Mouse (Mus musculus) E14TG2a.4 (cell line): ENCODE results near the gene Kirrel3.

Experiments
- H3K27me3 ChIP-seq: 2 replicates; pipeline ENCODE4 v1.6.1; 2014; ENCODE audit warnings: low read length, control low read depth; ENCODE audit not compliant: insufficient read depth
- H3K36me3 ChIP-seq: 2 replicates; pipeline ENCODE4 v1.6.1; 2014; ENCODE audit warnings: low read length, control low read depth; ENCODE audit not compliant: insufficient read depth
- H3K4me1 ChIP-seq: replicated peaks from 2 replicates; pipeline ENCODE4 v1.6.1; 2014; ENCODE audit warnings: low read depth, low read length, control low read depth
- H3K4me3 ChIP-seq: replicated peaks from 2 replicates; pipeline ENCODE4 v1.5.1; 2014; ENCODE audit warnings: mild to moderate bottlenecking, low read length
- H3K9me3 ChIP-seq: 2 replicates; pipeline ENCODE4 v1.6.1; 2014; ENCODE audit warnings: low read length, control low read depth
- CTCF ChIP-seq: conservative IDR thresholded peaks from 2 replicates; pipeline ENCODE4 v1.5.1; 2014; ENCODE audit warnings: low read length
- NANOG ChIP-seq: IDR thresholded peaks from 2 replicates; pipeline ENCODE4 v1.6.1; 2014; ENCODE audit warnings: borderline replicate concordance, low read length, mixed read lengths
- POU5F1 ChIP-seq: IDR thresholded peaks from 2 replicates; pipeline ENCODE4 v1.6.1; 2014; ENCODE audit warnings: low read length, borderline replicate concordance

The Kirrel3 gene

GRCm38 (mm10) chr9:34905164-34905563, 419.5 kb downstream of the Kirrel3 start:
- peaks cover 18% of the 10 kb centered on the region for H3K27me3 ChIP-seq
- H3K4me3 ChIP-seq = no peak overlapping the region
- H3K9me3 ChIP-seq = no peaks in the 10 kb centered on the region
- no peaks in the 10 kb centered on the region for H3K36me3 ChIP-seq
- TF ChIP-seq NANOG (no peak), CTCF (no peak), POU5F1 (no peak)
- no peaks in the 10 kb centered on the region for H3K4me1 ChIP-seq

GRCm38 (mm10) chr9:34908040-34908439, 422.3 kb downstream of the Kirrel3 start:
- Histone ChIP-seq H3K4me3 (no peak overlapping the region), H3K4me1 (no peaks in the 10 kb centered on the region), H3K27me3 (peaks cover 5% of the 10 kb centered on the region), H3K9me3 (no peaks in the 10 kb centered on the region), H3K36me3 (no peaks in the 10 kb centered on the region)
- no peak for TF ChIP-seq NANOG
- no peak for TF ChIP-seq POU5F1
- no peak for TF ChIP-seq CTCF

GRCm38 (mm10) chr9:34911838-34912237, 426.1 kb downstream of the Kirrel3 start:
- no peak overlapping the region for H3K4me3 ChIP-seq
- H3K4me1 ChIP-seq = no peaks in the 10 kb centered on the region
- H3K27me3 ChIP-seq = no peaks in the 10 kb centered on the region
- no peaks in the 10 kb centered on the region for H3K9me3 ChIP-seq
- no peak for TF ChIP-seq NANOG
- no peak for TF ChIP-seq POU5F1
- TF ChIP-seq CTCF = no peak
- H3K36me3 ChIP-seq = no peaks in the 10 kb centered on the region

- no peaks in the 10 kb centered on the region for H3K27me3 ChIP-seq
Measured at GRCm38 (mm10) chr9:34912273-34912972, 426.7 kb downstream of the Kirrel3 start.

GRCm38 (mm10) chr9:34912996-34913395, 427.3 kb downstream of the Kirrel3 start:
- Histone ChIP-seq H3K9me3 (no peaks in the 10 kb centered on the region), H3K4me3 (no peak overlapping the region), H3K4me1 (no peaks in the 10 kb centered on the region), H3K36me3 (no peaks in the 10 kb centered on the region), H3K27me3 (no peaks in the 10 kb centered on the region)
- no peak for TF ChIP-seq NANOG
- no peak for TF ChIP-seq CTCF
- no peak for TF ChIP-seq POU5F1

More at GRCm38 (mm10) chr9:34912273-34912972, 426.7 kb downstream of the Kirrel3 start:
- H3K36me3 ChIP-seq = no peaks in the 10 kb centered on the region
- no peak overlapping the region for H3K4me3 ChIP-seq
- no peaks in the 10 kb centered on the region for H3K4me1 ChIP-seq
- H3K9me3 ChIP-seq = no peaks in the 10 kb centered on the region
- TF ChIP-seq POU5F1 (no peak), NANOG (no peak), CTCF (no peak)

GRCm38 (mm10) chr9:34918976-34919375, 433.3 kb downstream of the Kirrel3 start:
- no peaks in the 10 kb centered on the region for H3K4me1 ChIP-seq
- H3K4me3 ChIP-seq = no peak overlapping the region
- no peaks in the 10 kb centered on the region for H3K36me3 ChIP-seq
- TF ChIP-seq CTCF (no peak), POU5F1 (no peak), NANOG (no peak)
- no peaks in the 10 kb centered on the region for H3K9me3 ChIP-seq
- no peaks in the 10 kb centered on the region for H3K27me3 ChIP-seq

GRCm38 (mm10) chr9:34920116-34920515, 434.4 kb downstream of the Kirrel3 start:
- Histone ChIP-seq H3K36me3 (no peaks in the 10 kb centered on the region), H3K27me3 (no peaks in the 10 kb centered on the region), H3K4me3 (no peak overlapping the region), H3K4me1 (no peaks in the 10 kb centered on the region), H3K9me3 (no peaks in the 10 kb centered on the region)
- no peak for TF ChIP-seq NANOG
- no peak for TF ChIP-seq CTCF
- TF ChIP-seq POU5F1 = no peak

GRCm38 (mm10) chr9:34921941-34922340, 436.2 kb downstream of the Kirrel3 start:
- no peak overlapping the region for H3K4me3 ChIP-seq
- no peaks in the 10 kb centered on the region for H3K9me3 ChIP-seq
- no peaks in the 10 kb centered on the region for H3K27me3 ChIP-seq
- H3K36me3 ChIP-seq = no peaks in the 10 kb centered on the region
- TF ChIP-seq CTCF (no peak), POU5F1 (no peak), NANOG (no peak)
- no peaks in the 10 kb centered on the region for H3K4me1 ChIP-seq

GRCm38 (mm10) chr9:34922716-34923115, 437.0 kb downstream of the Kirrel3 start:
- Histone ChIP-seq H3K27me3 (no peaks in the 10 kb centered on the region), H3K9me3 (no peaks in the 10 kb centered on the region), H3K4me3 (no peak overlapping the region), H3K36me3 (no peaks in the 10 kb centered on the region), H3K4me1 (no peaks in the 10 kb centered on the region)
- TF ChIP-seq POU5F1 (no peak), CTCF (no peak), NANOG (no peak)
